Mouse (Mus musculus) thymus, adult 18-20 months (tissue): ENCODE measurements at regions not wholly inside any gene's neighbourhood (a gene's known extent, or its start where the extent isn't known, plus 50 kb on each side); places are given as distances from the start of the nearest gene placed in this dataset.

Experiments used
- DNase-seq, 2 experiments: peaks; one replicate each; pipeline ENCODE4 v3.0.0; 2022; ENCODE audit warnings: mixed read lengths in 2 of 2

- no peak for DNase-seq
These were observed 317.7 kb downstream of the Gsdmc2 start for GRCm38 (mm10) chr15:63527318-63527717.

- no peak for DNase-seq
These were observed 318.2 kb downstream of the Gsdmc2 start for GRCm38 (mm10) chr15:63526820-63527219.

- DNase-seq: no peak
These were observed 327.7 kb downstream of the Gsdmc2 start for GRCm38 (mm10) chr15:63517301-63517700.

GRCm38 (mm10) chr15:63500453-63500852 lies 344.5 kb downstream of the Gsdmc2 start:
- DNase-seq: no peak

- no peak for DNase-seq
These were observed 346.5 kb downstream of the Gsdmc2 start for GRCm38 (mm10) chr15:63498483-63498882.

- no peak for DNase-seq
These were observed 347.8 kb downstream of the Gsdmc2 start for GRCm38 (mm10) chr15:63497207-63497606.

- DNase-seq: no peak
These were observed 360.1 kb downstream of the Gsdmc2 start for GRCm38 (mm10) chr15:63484910-63485309.

- no peak for DNase-seq
These were observed 360.6 kb downstream of the Gsdmc2 start for GRCm38 (mm10) chr15:63484217-63484887.

GRCm38 (mm10) chr15:63479270-63479805 lies 365.6 kb downstream of the Gsdmc2 start:
- no peak for DNase-seq

GRCm38 (mm10) chr15:63466916-63467315 lies 378.1 kb downstream of the Gsdmc2 start:
- DNase-seq: peak; percentile 45 to 70

- no peak for DNase-seq
These were observed 392.4 kb downstream of the Gsdmc2 start for GRCm38 (mm10) chr15:63452529-63452928.

- DNase-seq: no peak
These were observed 398.7 kb downstream of the Gsdmc2 start for GRCm38 (mm10) chr15:63446288-63446687.

- no peak for DNase-seq
These were observed 400.0 kb downstream of the Gsdmc2 start for GRCm38 (mm10) chr15:63445016-63445415.

- DNase-seq: no peak
These were observed 402.7 kb downstream of the Gsdmc2 start for GRCm38 (mm10) chr15:63442146-63442780.

GRCm38 (mm10) chr15:63412649-63413048 lies 432.3 kb downstream of the Gsdmc2 start:
- DNase-seq: no peak

GRCm38 (mm10) chr15:63411771-63412118 lies 433.2 kb downstream of the Gsdmc2 start:
- no peak for DNase-seq

- no peak for DNase-seq
These were observed 433.8 kb downstream of the Gsdmc2 start for GRCm38 (mm10) chr15:63410994-63411770.

- DNase-seq: no peak
These were observed 444.5 kb downstream of the Gsdmc2 start for GRCm38 (mm10) chr15:63400445-63400844.

- DNase-seq: no peak
These were observed 445.0 kb downstream of the Gsdmc2 start for GRCm38 (mm10) chr15:63400011-63400410.

GRCm38 (mm10) chr15:63397485-63397884 lies 447.5 kb downstream of the Gsdmc2 start:
- no peak for DNase-seq

- DNase-seq: peak in 1 of 2 experiments; percentile 7
These were observed 467.7 kb downstream of the Gsdmc2 start for GRCm38 (mm10) chr15:63377258-63377657.

GRCm38 (mm10) chr15:63371328-63372023 lies 473.5 kb downstream of the Gsdmc2 start:
- no peak for DNase-seq

- no peak for DNase-seq
These were observed 480.5 kb downstream of the Gsdmc2 start for GRCm38 (mm10) chr15:63364473-63364872.
